Mouse (Mus musculus): ENCODE results near the gene Fut8. TPM values are rescaled to one million over a fixed set of nuclear protein-coding genes. Genes with fewer than 3 reads are reported as not detected.
"Not testable (repeated sequence)": the region's sequence is repeated elsewhere in the genome, so short reads cannot be mapped to it uniquely, and the experiment has no call there.

Fut8 gene
- total RNA-seq, 4 experiments from 2014 or later: 16.9 to 22.7 (median 18.7) TPM

DNA sequence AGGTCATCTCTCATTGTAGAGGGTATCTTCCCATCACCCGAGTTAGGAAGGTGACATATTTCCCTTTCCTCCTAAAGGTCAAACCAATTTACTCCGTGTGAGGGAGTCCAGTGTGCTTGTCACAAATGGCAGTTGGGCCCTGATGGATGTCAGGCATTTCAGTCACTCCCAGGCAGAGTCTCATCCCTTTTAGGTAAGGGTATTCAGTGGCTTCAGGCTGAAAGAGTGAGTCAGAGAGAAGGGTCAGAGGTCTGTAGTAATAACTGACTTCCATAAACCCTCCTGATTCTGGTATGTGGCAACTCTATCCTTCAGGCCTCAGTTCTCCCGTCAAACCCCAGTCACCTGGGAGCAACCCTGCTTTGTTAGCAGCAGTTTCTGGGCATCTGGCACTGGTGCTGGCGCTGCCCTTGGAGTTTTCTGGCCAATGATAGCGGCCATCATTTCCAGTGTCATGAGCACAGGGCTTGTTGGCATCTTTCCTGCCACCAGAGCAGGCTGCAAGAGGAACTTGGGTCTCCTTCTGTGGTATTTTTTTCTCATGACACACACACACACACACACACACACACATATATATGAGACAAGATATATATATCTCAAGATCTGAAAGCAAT, 262.6 kb downstream of the Fut8 start:
- DNase-seq (ENCODE audit: low spot score in 2 of 2): no peak

- DNase-seq (ENCODE audit: low spot score in 2 of 2): no peak
These were observed 263.7 kb downstream of the Fut8 start for GRCm38 (mm10) chr12:77501466-77502240.

DNA sequence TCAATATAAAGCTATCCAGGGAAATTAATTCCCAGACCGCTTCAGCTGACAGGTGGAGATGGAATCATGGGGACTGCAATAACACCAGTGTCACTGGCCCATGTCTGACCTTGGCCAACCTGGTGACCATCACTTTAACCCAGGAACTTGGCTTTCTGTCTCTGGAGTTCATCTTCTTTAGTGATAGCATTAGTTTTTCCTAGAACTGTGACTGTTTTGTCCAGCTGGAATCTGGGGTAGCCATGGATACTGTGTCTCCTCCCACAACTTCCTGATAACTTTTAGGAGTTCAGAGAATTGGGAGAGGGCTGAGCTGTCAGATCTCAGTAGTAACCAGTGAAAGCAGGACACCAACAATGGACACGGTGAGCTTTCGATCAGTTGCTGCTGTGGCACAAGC, 264.3 kb downstream of the Fut8 start:
- DNase-seq (ENCODE audit: low spot score in 2 of 2): no peak

- no peak for DNase-seq (ENCODE audit: low spot score in 2 of 2)
These were observed 267.5 kb downstream of the Fut8 start for GRCm38 (mm10) chr12:77505431-77505830.

- no peak for DNase-seq (ENCODE audit: low spot score in 2 of 2)
These were observed 269.8 kb downstream of the Fut8 start for GRCm38 (mm10) chr12:77507770-77508169.

- DNase-seq (ENCODE audit: low spot score in 2 of 2): no peak
These were observed 272.8 kb downstream of the Fut8 start for GRCm38 (mm10) chr12:77510758-77511157.

DNA sequence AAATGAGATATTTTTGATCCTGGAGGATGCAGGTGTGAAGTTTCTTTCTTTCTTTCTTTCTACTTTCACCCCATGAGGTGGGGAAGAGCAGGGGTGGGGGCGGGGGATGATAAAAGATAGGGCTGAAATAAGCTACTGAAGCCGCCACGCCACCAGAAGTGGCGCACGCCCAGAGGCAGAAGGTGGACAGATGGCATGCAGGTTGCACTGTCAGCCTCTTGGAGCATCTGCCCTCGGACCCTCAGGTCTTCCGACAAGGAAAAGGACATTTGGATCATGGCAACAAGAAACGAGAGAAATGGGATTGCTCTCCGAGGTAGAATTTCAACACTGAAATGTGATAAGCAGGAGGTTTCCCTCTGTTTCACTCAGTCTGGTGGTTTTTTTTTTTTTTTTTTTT, 273.3 kb downstream of the Fut8 start:
- DNase-seq (ENCODE audit: low spot score in 2 of 2): no peak

GRCm38 (mm10) chr12:77511631-77512030, 273.7 kb downstream of the Fut8 start:
- no peak for DNase-seq (ENCODE audit: low spot score in 2 of 2)

- no peak for DNase-seq (ENCODE audit: low spot score in 2 of 2)
These were observed 278.9 kb downstream of the Fut8 start for GRCm38 (mm10) chr12:77516805-77517204.

GRCm38 (mm10) chr12:77517691-77518090, 279.8 kb downstream of the Fut8 start:
- DNase-seq (ENCODE audit: low spot score in 2 of 2): no peak

DNA sequence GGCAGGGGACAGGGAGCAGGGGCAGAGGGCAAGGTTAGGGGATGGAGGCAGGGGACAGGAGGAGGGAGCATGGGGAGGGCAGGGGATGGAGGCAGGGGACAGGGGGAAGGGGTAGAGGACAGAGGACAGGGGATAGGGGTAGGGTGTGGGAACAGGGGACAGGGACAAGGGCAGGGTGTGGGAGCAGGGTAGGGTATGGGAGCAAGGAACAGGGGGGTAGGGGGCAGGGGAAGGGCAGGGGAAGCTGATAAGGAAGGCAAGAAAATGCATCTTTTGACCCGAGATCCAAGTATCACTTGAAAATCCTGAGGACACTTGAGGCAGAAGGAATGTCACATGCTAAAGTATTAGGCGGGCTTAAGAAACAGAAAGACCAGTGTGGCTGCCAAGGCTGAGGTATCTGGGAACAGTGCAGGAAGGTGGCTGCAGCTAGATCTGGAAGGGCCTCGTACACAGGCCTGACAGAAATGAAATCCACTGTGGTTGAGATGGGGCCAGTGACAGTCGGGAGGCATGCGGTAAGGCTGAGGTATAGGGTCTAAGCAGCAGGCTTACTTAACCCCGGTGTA, 281.7 kb downstream of the Fut8 start:
- DNase-seq (ENCODE audit: low spot score in 2 of 2): no peak

- not testable (repeated sequence) for DNase-seq (ENCODE audit: low spot score in 2 of 2)
These were observed 286.1 kb downstream of the Fut8 start for GRCm38 (mm10) chr12:77524014-77524413.

Data from gastrocnemius, adult 8-10 months (tissue).